ENCODE assay signal across 8 mouse cellular contexts in the genomic region with DNA sequence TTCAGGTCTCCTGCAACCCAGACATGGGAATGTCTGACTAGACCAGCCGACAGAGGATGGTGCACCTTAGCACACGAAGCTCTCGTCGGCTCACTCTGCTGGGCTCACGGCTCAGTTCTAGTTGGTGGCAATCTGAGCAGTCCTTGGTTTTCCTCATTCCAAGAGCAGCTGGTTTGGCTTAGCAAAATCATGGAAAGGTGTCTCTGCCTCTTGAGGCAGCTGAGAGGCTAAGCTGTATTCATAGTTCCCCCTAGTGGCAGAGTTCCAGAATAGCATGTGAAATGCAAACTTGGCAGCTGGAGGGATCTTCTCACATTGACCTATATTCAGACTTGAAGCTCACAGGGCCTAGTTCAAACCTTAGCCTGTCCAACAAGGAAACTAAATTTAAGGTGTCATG. TPM values are rescaled to one million over a fixed set of nuclear protein-coding genes. Genes with fewer than 3 reads are reported as not detected.
DNase-seq lines count a peak whose midpoint lies in the region; ATAC-seq and TF ChIP-seq lines count a peak whose summit lies in the region.

No protein-coding gene starts in this region.

- peak; percentile 45 for ATAC-seq in heart, postnatal 0 days (ENCODE audit: insufficient read depth, low read depth)
- ATAC-seq in lung, embryonic 15.5 days (ENCODE audit: borderline replicate concordance, extremely low read depth, low FRiP score, low TSS enrichment): peak; percentile 57

- peaks cover 46% of the 10 kb centered on the region for H3K4me1 ChIP-seq in heart, postnatal 0 days (ENCODE audit: control insufficient read depth, insufficient read depth)
- peaks cover 53% of the 10 kb centered on the region for H3K4me1 ChIP-seq in lung, embryonic 15.5 days

- H3K36me3 ChIP-seq in heart, postnatal 0 days (replicated peaks; ENCODE audit: control insufficient read depth, insufficient read depth, low read length): peaks cover 4% of the 10 kb centered on the region
- peaks cover 19% of the 10 kb centered on the region for H3K36me3 ChIP-seq in lung, embryonic 15.5 days

- H3K9me3 ChIP-seq in heart, postnatal 0 days (replicated peaks; ENCODE audit: control insufficient read depth, low read length): no peaks in the 10 kb centered on the region
- H3K9me3 ChIP-seq in lung, embryonic 15.5 days: no peaks in the 10 kb centered on the region

- H3K9ac ChIP-seq in heart, postnatal 0 days (replicated peaks; ENCODE audit: low read depth, low read length): no peak overlapping the region
- H3K9ac ChIP-seq in lung, embryonic 15.5 days: no peak overlapping the region

- no peak for TF ChIP-seq EP300 in heart, postnatal 0 days (IDR thresholded peaks at IDR 0.05; ENCODE audit: low read depth)

- no peak overlapping the region for H3K27ac ChIP-seq in heart, postnatal 0 days (ENCODE audit: low read depth)
- no peak overlapping the region for H3K27ac ChIP-seq in lung, embryonic 15.5 days

- peak; percentile 96 for TF ChIP-seq CTCF in heart, postnatal 0 days (IDR thresholded peaks at IDR 0.05; ENCODE audit: low read depth)

- H3K4me3 ChIP-seq in heart, postnatal 0 days (ENCODE audit: low read depth, low read length): no peak overlapping the region
- H3K4me3 ChIP-seq in lung, embryonic 15.5 days: no peak overlapping the region

- WGBS in heart, postnatal 0 days: 24% methylated on average over 5 of the region's 5 CpGs
- WGBS in lung, embryonic 15.5 days: 17% methylated on average over 5 of the region's 5 CpGs

- peak; percentile 44 to 81 for DNase-seq in left cerebral cortex, postnatal 25 days (ENCODE audit: low spot score in 2 of 2)
- no peak for DNase-seq in left cerebral cortex, postnatal 36 days (ENCODE audit: low spot score in 2 of 2)
- peak; percentile 87 for DNase-seq in Muller cell, postnatal 12 days (ENCODE audit: inconsistent ontology term)
- peak; percentile 46 to 57 for DNase-seq in cerebellum, postnatal 25 days
- peak; percentile 89 for DNase-seq in heart, postnatal 0 days (ENCODE audit: low spot score)
- peak; percentile 74 for DNase-seq in retina, adult 2 months (ENCODE audit: low read depth, low spot score)
- no peak for DNase-seq in ovary, adult 18-20 months (ENCODE audit: low spot score)

- intact Hi-C loops in left cerebral cortex, postnatal 25 days (cut with DNase I): loop anchor here (1.0 to 5.0 kb wide), 3 partner anchors 69 to 199 kb away; a partner anchor contains a TSS
- intact Hi-C loops in left cerebral cortex, postnatal 36 days (cut with DNase I): loop anchor here (5.0 kb wide), 2 partner anchors 149 to 199 kb away; no protein-coding TSS in a partner anchor

- peaks cover 6% of the 10 kb centered on the region; the same call in 1 of the 2 replicates for H3K27me3 ChIP-seq in heart, postnatal 0 days (ENCODE audit: control insufficient read depth, insufficient read depth, low read length)
- peaks cover 1% of the 10 kb centered on the region; the same call in 1 of the 2 replicates for H3K27me3 ChIP-seq in lung, embryonic 15.5 days

- H3K4me2 ChIP-seq in heart, postnatal 0 days (ENCODE audit: low read depth, low read length): no peak overlapping the region
- no peak overlapping the region for H3K4me2 ChIP-seq in lung, embryonic 15.5 days

RNA-seq across cellular contexts. Expression of a gene that starts 8.6 kb away (rescaled TPM):
- total RNA-seq in left cerebral cortex, postnatal 25 days (2021): 100 to 1,000 TPM; 121 to 149 TPM
- 100 to 1,000 TPM; 146 to 155 TPM for total RNA-seq in left cerebral cortex, postnatal 36 days (2021)
- 3.6 and 9.7 TPM in 2 replicates for total RNA-seq in heart, postnatal 0 days (2014; rRNA removed; ENCODE audit: low replicate concordance)
- 8.4 and 9.9 TPM in 2 replicates for polyA plus RNA-seq in heart, postnatal 0 days (2015; fragmentation: Nextera tagmentation; extraction: Ambion mirVana)
- 3.9 and 5.1 TPM in 2 replicates for polyA plus RNA-seq in lung, embryonic 15.5 days (2015; fragmentation: Nextera tagmentation; extraction: Ambion mirVana)

RNA-seq across cellular contexts. Expression of a gene that starts 17.4 kb away (rescaled TPM):
- 10 to 100 TPM; 19.7 to 20.8 TPM for total RNA-seq in left cerebral cortex, postnatal 25 days (2021)
- total RNA-seq in left cerebral cortex, postnatal 36 days (2021): 10 to 100 TPM; 16.7 to 19.0 TPM
- total RNA-seq in heart, postnatal 0 days (2014; rRNA removed; ENCODE audit: low replicate concordance): 46.3 and 64.4 TPM in 2 replicates
- polyA plus RNA-seq in heart, postnatal 0 days (2015; fragmentation: Nextera tagmentation; extraction: Ambion mirVana): 75.5 and 78.5 TPM in 2 replicates
- 169 and 174 TPM in 2 replicates for polyA plus RNA-seq in lung, embryonic 15.5 days (2015; fragmentation: Nextera tagmentation; extraction: Ambion mirVana)

RNA-seq across cellular contexts. Expression of a gene that starts 22.0 kb away (rescaled TPM):
- total RNA-seq in left cerebral cortex, postnatal 25 days (2021): 10 to 100 TPM; 86.2 to 93.7 TPM
- total RNA-seq in left cerebral cortex, postnatal 36 days (2021): 10 to 100 TPM; 78.1 to 94.7 TPM
- total RNA-seq in heart, postnatal 0 days (2014; rRNA removed; ENCODE audit: low replicate concordance): 208 and 234 TPM in 2 replicates
- 140 and 155 TPM in 2 replicates for polyA plus RNA-seq in heart, postnatal 0 days (2015; fragmentation: Nextera tagmentation; extraction: Ambion mirVana)
- 79.2 and 83.2 TPM in 2 replicates for polyA plus RNA-seq in lung, embryonic 15.5 days (2015; fragmentation: Nextera tagmentation; extraction: Ambion mirVana)

Comparison
In these comparisons a context has a peak if more than half of its experiments do, and no peak if none do; other contexts are left out.
1. DNase-seq: peak in left cerebral cortex, postnatal 25 days (2 of 2), Muller cell, postnatal 12 days (single experiment), cerebellum, postnatal 25 days (2 of 2), heart, postnatal 0 days (single experiment) and retina, adult 2 months (single experiment); none in left cerebral cortex, postnatal 36 days (0 of 2) and ovary, adult 18-20 months (single experiment).
2. RNA of a gene that starts 8.6 kb away (total RNA-seq): 146 to 155 TPM in left cerebral cortex, postnatal 36 days and 121 to 149 TPM in left cerebral cortex, postnatal 25 days; 3.6 to 9.7 TPM in heart, postnatal 0 days; every median in the first group is over 10 times any median in the second.